Mouse (Mus musculus) hindbrain, embryonic 11.5 days (tissue): Measurements from ENCODE around the gene Zic5. TPM values are rescaled to one million over a fixed set of nuclear protein-coding genes. Genes with fewer than 3 reads are reported as not detected.

ENCODE experiments used
- ATAC-seq: fragments of 200-750 bp; cut with Nextera tagmentation; 2 replicates; pipeline ENCODE4 v1.8.0; 2017; ENCODE audit warnings: mild to moderate bottlenecking, moderate TSS enrichment, moderate library complexity; ENCODE audit not compliant: low FRiP score
- DNase-seq: peaks from one replicate; pipeline ENCODE4 v3.0.0-alpha.2; 2015; ENCODE audit warnings: low spot score
- H3K27ac ChIP-seq: fragments of 300-500 bp; sonication (generic); 2 replicates; pipeline ENCODE4 v1.5.1; 2014; ENCODE audit warnings: mild to moderate bottlenecking, low read depth, low read length
- H3K27me3 ChIP-seq: fragments of 300-500 bp; sonication (generic); 2 replicates; pipeline ENCODE4 v1.6.1; 2014; ENCODE audit warnings: mild to moderate bottlenecking, low read length, moderate library complexity, mixed read lengths; ENCODE audit not compliant: control insufficient read depth, insufficient read depth
- H3K36me3 ChIP-seq: fragments of 300-500 bp; sonication (generic); 2 replicates; pipeline ENCODE4 v1.6.1; 2014; ENCODE audit warnings: mild to moderate bottlenecking, low read length, moderate library complexity, mixed read lengths; ENCODE audit not compliant: control insufficient read depth, insufficient read depth
- H3K4me1 ChIP-seq: fragments of 300-500 bp; sonication (generic); replicated peaks from 2 replicates; pipeline ENCODE4 v1.6.1; 2014; ENCODE audit warnings: low read length, mixed read lengths; ENCODE audit not compliant: control insufficient read depth, insufficient read depth
- H3K4me2 ChIP-seq: fragments of 300-500 bp; sonication (generic); replicated peaks from 2 replicates; pipeline ENCODE4 v1.6.1; 2014; ENCODE audit warnings: mild to moderate bottlenecking, low read depth, low read length
- H3K4me3 ChIP-seq: fragments of 300-500 bp; sonication (generic); 2 replicates; pipeline ENCODE4 v1.5.1; 2014; ENCODE audit warnings: low read depth, low read length
- H3K9ac ChIP-seq: fragments of 300-500 bp; sonication (generic); 2 replicates; pipeline ENCODE4 v1.6.1; 2014; ENCODE audit warnings: low read depth, low read length
- H3K9me3 ChIP-seq: fragments of 300-500 bp; sonication (generic); 2 replicates; pipeline ENCODE4 v1.6.1; 2016; ENCODE audit warnings: low read length; ENCODE audit not compliant: control insufficient read depth
- WGBS: fragments of 180-500 bp; shearing (Covaris S2); extraction: QIAGEN DNeasy Blood & Tissue Kit; methylation state at CpG from one replicate; pipeline ENCODE4 v1.1.7; 2014; 5-methylcytosine and 5-hydroxymethylcytosine counted together
- polyA plus RNA-seq: library from polyadenylated mRNA; unstranded; fragments of >200 nt; fragmentation: Nextera tagmentation; extraction: Ambion mirVana; gene quantifications from 2 replicates; pipeline ENCODE4 v1.2.1, GENCODE M21; 2014

Zic5 gene
- polyA plus RNA-seq, 1 experiment from 2014 or later = 20.1 TPM

DNA sequence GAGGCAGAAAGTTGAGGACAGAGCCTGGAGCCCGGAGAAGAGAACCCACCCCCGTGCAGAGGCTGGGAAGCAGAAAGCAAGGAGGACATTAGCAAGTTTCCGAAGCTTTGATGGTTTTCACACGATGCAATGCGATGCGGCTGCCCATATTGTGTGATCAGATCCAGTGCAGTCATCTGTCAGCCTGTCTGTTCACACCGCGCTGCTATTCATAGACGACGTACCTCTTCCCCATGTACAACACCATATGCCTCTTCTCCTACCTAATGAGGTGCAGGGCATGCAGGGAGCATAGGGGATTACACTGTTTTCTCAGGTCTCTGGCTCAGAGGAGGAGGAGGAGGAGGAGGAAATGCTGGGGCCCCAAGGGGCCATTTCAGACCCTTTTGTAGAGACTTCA lies 28.6 kb downstream of the Zic5 start:
- H3K9me3 ChIP-seq = no peaks in the 10 kb centered on the region
- H3K9ac ChIP-seq = no peak overlapping the region
- no peaks in the 10 kb centered on the region for H3K4me1 ChIP-seq
- H3K27ac ChIP-seq = no peak overlapping the region
- 69% methylated on average over 10 of the region's 10 CpGs for WGBS
- no peaks in the 10 kb centered on the region for H3K27me3 ChIP-seq
- no peak overlapping the region for H3K4me3 ChIP-seq
- no peak for ATAC-seq
- H3K4me2 ChIP-seq = no peak overlapping the region
- DNase-seq = no peak
- H3K36me3 ChIP-seq = no peaks in the 10 kb centered on the region

DNA sequence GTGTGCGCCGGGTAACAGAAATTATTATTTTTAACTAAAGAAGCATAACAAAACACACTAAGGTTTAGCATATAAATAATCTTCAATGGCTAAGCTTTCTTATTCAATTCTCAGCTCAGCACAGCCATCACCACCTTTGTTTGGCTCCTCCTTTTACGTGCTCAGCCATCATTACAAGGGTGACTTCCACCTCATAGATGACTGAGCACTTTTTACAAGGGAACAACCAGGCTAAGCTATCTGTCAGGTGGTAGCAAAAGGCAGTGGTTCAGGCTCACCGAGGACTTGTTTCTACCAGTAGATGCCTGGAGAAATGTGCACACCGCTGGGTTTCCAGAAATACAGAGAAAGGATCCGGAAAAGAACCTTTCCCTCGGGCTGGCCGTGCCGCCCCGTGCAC lies 31.4 kb downstream of the Zic5 start:
- Histone ChIP-seq H3K4me3 (no peak overlapping the region), H3K9me3 (no peaks in the 10 kb centered on the region), H3K27me3 (no peaks in the 10 kb centered on the region), H3K4me1 (no peaks in the 10 kb centered on the region), H3K9ac (no peak overlapping the region), H3K36me3 (no peaks in the 10 kb centered on the region), H3K27ac (no peak overlapping the region), H3K4me2 (no peak overlapping the region)
- ATAC-seq (no peak), DNase-seq (no peak)
- WGBS = 93% methylated on average over 10 of the region's 10 CpGs

DNA sequence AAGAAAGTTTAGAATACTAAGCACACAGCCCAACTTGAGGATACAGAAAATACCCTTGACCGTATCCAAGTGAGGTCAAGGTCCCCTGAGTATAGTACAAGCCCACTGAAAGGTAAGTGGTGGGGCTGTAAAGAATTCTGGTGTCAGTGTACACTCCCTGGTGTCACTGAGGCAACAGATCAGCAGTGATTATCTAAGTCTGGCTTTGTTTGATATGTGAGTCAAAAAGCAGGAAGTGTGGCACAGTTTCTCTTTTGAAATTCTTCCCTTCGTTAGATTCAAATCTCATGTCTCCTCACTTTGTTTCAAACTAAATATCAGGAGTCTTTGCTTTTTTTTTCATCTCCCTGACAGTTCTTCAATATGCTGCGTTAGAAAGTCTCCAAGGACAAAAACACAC lies 32.9 kb downstream of the Zic5 start:
- H3K9me3 ChIP-seq = no peaks in the 10 kb centered on the region
- no peak overlapping the region for H3K4me2 ChIP-seq
- ATAC-seq (no peak), DNase-seq (no peak)
- WGBS = 75% methylated on average over 3 of the region's 3 CpGs
- no peaks in the 10 kb centered on the region for H3K36me3 ChIP-seq
- peaks cover under 1% of the 10 kb centered on the region; the same call in 1 of the 2 replicates for H3K4me1 ChIP-seq
- no peaks in the 10 kb centered on the region for H3K27me3 ChIP-seq
- H3K4me3 ChIP-seq = no peak overlapping the region
- no peak overlapping the region for H3K9ac ChIP-seq
- no peak overlapping the region for H3K27ac ChIP-seq

GRCm38 (mm10) chr14:122427654-122428053 lies 37.8 kb downstream of the Zic5 start:
- Histone ChIP-seq H3K27ac (peak overlapping the region; percentile 33; the same call in 1 of the 2 replicates), H3K4me3 (no peak overlapping the region), H3K9me3 (no peaks in the 10 kb centered on the region), H3K36me3 (no peaks in the 10 kb centered on the region), H3K4me2 (no peak overlapping the region), H3K9ac (no peak overlapping the region), H3K4me1 (peaks cover 4% of the 10 kb centered on the region; the same call in 1 of the 2 replicates), H3K27me3 (no peaks in the 10 kb centered on the region)
- ATAC-seq (peak; percentile 65), DNase-seq (no peak)
- 62% methylated on average over 3 of the region's 3 CpGs for WGBS

DNA sequence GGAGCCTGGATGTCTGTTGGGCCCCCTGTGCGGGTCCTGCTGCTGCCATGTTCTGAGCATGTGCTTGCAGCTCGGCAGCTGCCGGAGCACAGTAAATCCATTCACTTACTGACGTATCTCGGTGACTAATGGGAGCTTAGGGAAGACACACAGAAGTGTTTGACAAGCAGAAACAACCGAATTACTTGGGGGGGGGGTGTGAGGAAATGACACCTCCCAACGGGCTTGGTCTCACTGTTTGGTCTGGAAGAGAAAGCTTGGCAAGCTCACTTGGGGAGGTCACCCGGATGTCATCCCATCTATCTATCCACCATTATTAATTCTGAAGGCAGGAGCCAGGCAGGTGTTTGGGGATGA lies 38.3 kb downstream of the Zic5 start:
- no peaks in the 10 kb centered on the region for H3K27me3 ChIP-seq
- ATAC-seq = peak; percentile 78
- no peaks in the 10 kb centered on the region for H3K9me3 ChIP-seq
- H3K27ac ChIP-seq = peak overlapping the region; percentile 33
- H3K36me3 ChIP-seq = no peaks in the 10 kb centered on the region
- H3K4me1 ChIP-seq = peaks cover 4% of the 10 kb centered on the region; the same call in 1 of the 2 replicates
- WGBS = 30% methylated on average over 8 of the region's 8 CpGs
- no peak overlapping the region for H3K4me3 ChIP-seq
- peak; percentile 47 for DNase-seq
- no peak overlapping the region for H3K4me2 ChIP-seq
- H3K9ac ChIP-seq = no peak overlapping the region

DNA sequence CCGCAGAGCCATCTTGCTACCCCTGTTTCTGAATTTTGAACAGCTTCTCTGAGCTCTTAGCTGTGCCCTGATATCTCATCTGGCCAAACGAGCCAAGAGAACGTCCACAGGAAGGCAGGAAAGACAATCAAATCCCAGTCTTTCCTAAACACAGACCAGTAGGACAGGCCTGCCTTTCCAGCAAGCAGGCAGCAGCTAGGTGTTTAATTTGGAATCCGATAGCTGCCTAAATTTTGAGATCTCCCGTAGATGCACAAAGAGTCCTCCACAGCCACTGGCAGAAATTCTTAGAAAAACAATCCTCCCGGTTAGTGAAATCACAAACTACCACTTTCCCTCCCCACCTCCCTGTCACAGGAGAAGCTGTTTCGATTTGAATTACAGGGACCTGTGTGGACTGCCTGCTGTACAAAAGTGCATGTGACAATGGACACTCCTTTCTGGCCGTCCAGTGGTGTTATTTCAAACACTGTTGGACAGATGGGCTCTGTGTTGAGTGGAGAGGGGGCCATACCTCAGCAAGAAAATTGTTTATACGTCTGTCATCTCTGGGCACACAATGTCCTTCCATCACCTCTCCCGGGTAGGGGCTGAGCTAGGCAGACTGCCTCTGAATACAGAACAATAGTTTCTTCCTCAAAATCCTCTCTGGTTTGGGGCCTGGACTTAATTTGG lies 38.8 kb downstream of the Zic5 start:
- peaks cover 4% of the 10 kb centered on the region; the same call in 1 of the 2 replicates for H3K4me1 ChIP-seq
- no peaks in the 10 kb centered on the region for H3K27me3 ChIP-seq
- no peak overlapping the region for H3K4me2 ChIP-seq
- no peak overlapping the region for H3K9ac ChIP-seq
- H3K9me3 ChIP-seq = no peaks in the 10 kb centered on the region
- DNase-seq = no peak
- H3K4me3 ChIP-seq = no peak overlapping the region
- peak overlapping the region; percentile 17; the same call in 1 of the 2 replicates for H3K27ac ChIP-seq
- WGBS = 43% methylated on average over 10 of the region's 10 CpGs
- H3K36me3 ChIP-seq = no peaks in the 10 kb centered on the region
- ATAC-seq = no peak; the same call in none of the 2 replicates

DNA sequence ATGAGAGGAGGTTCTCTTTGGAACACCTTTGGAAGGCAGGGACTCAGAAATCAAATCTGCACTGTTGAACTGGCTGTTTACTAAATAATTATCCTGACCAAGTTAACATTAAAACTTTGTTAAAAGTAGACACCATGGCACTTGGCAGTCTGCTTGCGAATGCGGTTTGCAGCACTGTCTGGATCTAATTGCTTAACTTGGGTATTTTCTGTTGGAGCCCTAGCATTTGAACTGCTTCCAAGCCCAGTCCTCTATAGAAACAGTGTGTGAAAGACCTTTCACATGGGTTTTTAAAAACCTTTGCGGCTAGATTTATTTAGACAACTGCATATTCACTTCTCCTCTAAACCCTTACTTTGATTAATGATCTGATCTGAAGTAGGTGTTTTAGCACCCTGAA lies 41.0 kb downstream of the Zic5 start:
- DNase-seq = no peak
- Histone ChIP-seq H3K4me1 (peaks cover 4% of the 10 kb centered on the region; the same call in 1 of the 2 replicates), H3K4me3 (no peak overlapping the region), H3K27me3 (no peaks in the 10 kb centered on the region), H3K9me3 (no peaks in the 10 kb centered on the region), H3K4me2 (no peak overlapping the region), H3K36me3 (no peaks in the 10 kb centered on the region), H3K27ac (no peak overlapping the region), H3K9ac (no peak overlapping the region)
- 90% methylated on average over 3 of the region's 3 CpGs for WGBS
- ATAC-seq = no peak

DNA sequence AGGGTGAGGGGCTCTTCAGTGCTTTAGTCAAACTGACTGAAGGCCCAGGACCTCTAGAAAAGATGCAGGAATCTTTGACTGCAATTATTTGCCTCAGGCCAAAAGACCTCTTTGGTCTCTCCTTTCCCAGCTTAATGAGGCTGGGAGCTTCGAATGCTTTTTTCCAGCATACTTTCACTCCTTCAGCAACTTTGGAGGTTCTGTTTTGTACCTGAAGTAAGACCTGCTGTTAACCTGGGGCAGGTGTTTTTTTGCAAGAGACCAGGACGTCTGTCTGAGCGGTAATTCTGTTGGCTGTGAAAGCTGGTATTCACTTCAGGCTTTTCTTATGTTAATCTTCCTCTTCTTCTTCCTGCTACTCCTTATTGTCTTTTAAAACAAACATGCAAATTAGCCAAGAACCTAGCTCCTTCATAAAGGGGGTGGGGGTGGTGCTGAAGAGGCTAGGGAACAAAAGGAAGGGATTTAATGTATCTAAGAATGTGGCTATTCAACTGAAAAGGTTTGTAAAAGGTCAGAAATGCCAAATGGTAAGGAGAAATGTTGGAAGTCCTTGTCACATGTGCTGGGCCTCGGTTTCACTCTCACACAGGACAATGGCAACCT lies 49.2 kb downstream of the Zic5 start:
- Histone ChIP-seq H3K36me3 (no peaks in the 10 kb centered on the region), H3K4me2 (no peak overlapping the region), H3K27me3 (no peaks in the 10 kb centered on the region), H3K9ac (no peak overlapping the region), H3K9me3 (no peaks in the 10 kb centered on the region), H3K27ac (peak overlapping the region; percentile 44), H3K4me3 (no peak overlapping the region), H3K4me1 (peaks cover 5% of the 10 kb centered on the region; the same call in 1 of the 2 replicates)
- ATAC-seq (peak; percentile 63), DNase-seq (no peak)
- WGBS = 15% methylated on average over 4 of the region's 4 CpGs

DNA sequence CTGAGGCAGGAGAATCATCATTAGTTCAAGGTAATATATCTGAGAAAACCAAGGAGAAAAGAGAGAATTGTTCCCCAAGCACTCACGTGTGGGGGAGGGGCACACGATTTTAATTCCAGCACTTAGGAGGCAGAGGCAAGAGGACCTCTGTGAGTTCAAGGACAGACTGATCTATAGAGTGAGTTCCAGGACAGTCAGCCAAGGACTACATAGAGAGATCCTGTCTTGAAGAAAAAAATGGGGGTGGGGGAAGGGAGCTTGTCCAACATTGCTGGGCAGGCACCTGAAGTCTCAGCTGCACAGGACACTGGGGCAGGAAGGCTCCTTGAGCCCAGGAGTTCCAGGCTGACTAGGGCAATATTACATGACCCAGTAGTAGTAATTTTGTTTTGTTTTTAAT lies 50.7 kb downstream of the Zic5 start:
- 97% methylated on average over 2 of the region's 2 CpGs for WGBS
- Histone ChIP-seq H3K4me3 (no peak overlapping the region), H3K9ac (no peak overlapping the region), H3K27ac (no peak overlapping the region), H3K36me3 (no peaks in the 10 kb centered on the region), H3K4me2 (no peak overlapping the region), H3K9me3 (no peaks in the 10 kb centered on the region), H3K4me1 (peaks cover 5% of the 10 kb centered on the region; the same call in 1 of the 2 replicates), H3K27me3 (no peaks in the 10 kb centered on the region)
- DNase-seq = no peak
- ATAC-seq = no peak
